Mouse (Mus musculus): ENCODE results near the gene Prss30. TPM values are rescaled to one million over a fixed set of nuclear protein-coding genes. Genes with fewer than 3 reads are reported as not detected.

The Prss30 gene
- not detected in 2 replicates for polyA plus RNA-seq (2016; fragmentation: Nextera tagmentation; extraction: Ambion mirVana)

GRCm38 (mm10) chr17:23980297-23980909, at the start of gene Prss30:
Gene Prss30 (minus strand): TSS chr17:23980566.
- H3K27me3 ChIP-seq (ENCODE audit: low read depth, poor library complexity, severe bottlenecking): no peaks in the 10 kb centered on the region
- WGBS: 83% methylated on average over 10 of the region's 10 CpGs
- no peak within 1 kb of the TSS for H3K4me3 ChIP-seq

GRCm38 (mm10) chr17:24029477-24029876, 49.1 kb upstream of the Prss30 start:
- no peak overlapping the region for H3K4me3 ChIP-seq
- no peaks in the 10 kb centered on the region for H3K9me3 ChIP-seq (replicated peaks)
- 85% methylated on average over 7 of the region's 7 CpGs for WGBS
- H3K27ac ChIP-seq: no peak overlapping the region
- no peaks in the 10 kb centered on the region for H3K36me3 ChIP-seq
- no peaks in the 10 kb centered on the region for H3K4me1 ChIP-seq
- no peak for DNase-seq (ENCODE audit: low spot score)
- H3K27me3 ChIP-seq (ENCODE audit: low read depth, poor library complexity, severe bottlenecking): no peaks in the 10 kb centered on the region

More at GRCm38 (mm10) chr17:23980297-23980909, at the start of gene Prss30:
- no peaks in the 10 kb centered on the region for H3K9me3 ChIP-seq (replicated peaks)
- H3K4me1 ChIP-seq: peaks cover 6% of the 10 kb centered on the region
- no peak for DNase-seq (ENCODE audit: low spot score)
- no peak within 1 kb of the TSS for H3K27ac ChIP-seq
- no peaks in the 10 kb centered on the region for H3K36me3 ChIP-seq

- H3K9me3 ChIP-seq (replicated peaks): no peaks in the 10 kb centered on the region
- H3K4me1 ChIP-seq: peaks cover 5% of the 10 kb centered on the region; the same call in 1 of the 2 replicates
- 76% methylated on average over 5 of the region's 5 CpGs for WGBS
- H3K36me3 ChIP-seq: no peaks in the 10 kb centered on the region
- H3K4me3 ChIP-seq: no peak overlapping the region
- DNase-seq (ENCODE audit: low spot score): no peak
- no peak overlapping the region for H3K27ac ChIP-seq
- no peaks in the 10 kb centered on the region for H3K27me3 ChIP-seq (ENCODE audit: low read depth, poor library complexity, severe bottlenecking)
Observed at GRCm38 (mm10) chr17:24021375-24022199, 41.2 kb upstream of the Prss30 start.

- no peak overlapping the region for H3K4me3 ChIP-seq
- WGBS: 64% methylated on average over 6 of the region's 6 CpGs
- H3K9me3 ChIP-seq (replicated peaks): no peaks in the 10 kb centered on the region
- H3K4me1 ChIP-seq: peaks cover 9% of the 10 kb centered on the region
- H3K27ac ChIP-seq: no peak overlapping the region
- H3K27me3 ChIP-seq (ENCODE audit: low read depth, poor library complexity, severe bottlenecking): no peaks in the 10 kb centered on the region
- no peak for DNase-seq (ENCODE audit: low spot score)
- no peaks in the 10 kb centered on the region for H3K36me3 ChIP-seq
Observed at GRCm38 (mm10) chr17:24020696-24021095, 40.3 kb upstream of the Prss30 start.

- DNase-seq (ENCODE audit: low spot score): peak; percentile 54
- Histone ChIP-seq H3K4me3 (no peak overlapping the region), H3K4me1 (peaks cover 11% of the 10 kb centered on the region), H3K9me3 (replicated peaks) (no peaks in the 10 kb centered on the region), H3K27me3 (ENCODE audit: low read depth, poor library complexity, severe bottlenecking) (no peaks in the 10 kb centered on the region), H3K36me3 (no peaks in the 10 kb centered on the region), H3K27ac (no peak overlapping the region; the same call in 1 of the 2 replicates)
- WGBS: 29% methylated on average over 14 of the region's 14 CpGs
Observed at GRCm38 (mm10) chr17:24015727-24016126, 35.4 kb upstream of the Prss30 start.

GRCm38 (mm10) chr17:24014433-24014965, 34.1 kb upstream of the Prss30 start:
- no peak overlapping the region for H3K27ac ChIP-seq
- no peaks in the 10 kb centered on the region for H3K27me3 ChIP-seq (ENCODE audit: low read depth, poor library complexity, severe bottlenecking)
- no peaks in the 10 kb centered on the region for H3K9me3 ChIP-seq (replicated peaks)
- peaks cover 11% of the 10 kb centered on the region for H3K4me1 ChIP-seq
- no peak overlapping the region for H3K4me3 ChIP-seq
- WGBS: 90% methylated on average over 5 of the region's 5 CpGs
- no peak for DNase-seq (ENCODE audit: low spot score)
- no peaks in the 10 kb centered on the region for H3K36me3 ChIP-seq

- 94% methylated on average over 2 of the region's 2 CpGs for WGBS
- H3K27me3 ChIP-seq (ENCODE audit: low read depth, poor library complexity, severe bottlenecking): no peaks in the 10 kb centered on the region
- H3K27ac ChIP-seq: no peak overlapping the region
- no peak overlapping the region for H3K4me3 ChIP-seq
- peaks cover 11% of the 10 kb centered on the region for H3K4me1 ChIP-seq
- DNase-seq (ENCODE audit: low spot score): no peak
- H3K9me3 ChIP-seq (replicated peaks): no peaks in the 10 kb centered on the region
- H3K36me3 ChIP-seq: no peaks in the 10 kb centered on the region
Observed at GRCm38 (mm10) chr17:24012921-24013320, 32.6 kb upstream of the Prss30 start.

- Histone ChIP-seq H3K27ac (no peak overlapping the region), H3K27me3 (ENCODE audit: low read depth, poor library complexity, severe bottlenecking) (no peaks in the 10 kb centered on the region), H3K4me3 (no peak overlapping the region), H3K4me1 (no peaks in the 10 kb centered on the region), H3K36me3 (no peaks in the 10 kb centered on the region), H3K9me3 (replicated peaks) (no peaks in the 10 kb centered on the region)
- no peak for DNase-seq (ENCODE audit: low spot score)
- WGBS: 70% methylated on average over 5 of the region's 5 CpGs
Observed at GRCm38 (mm10) chr17:24009617-24010016, 29.3 kb upstream of the Prss30 start.

GRCm38 (mm10) chr17:24008105-24008504, 27.7 kb upstream of the Prss30 start:
- no peaks in the 10 kb centered on the region for H3K36me3 ChIP-seq
- H3K4me3 ChIP-seq: no peak overlapping the region
- no peaks in the 10 kb centered on the region for H3K4me1 ChIP-seq
- no peak overlapping the region for H3K27ac ChIP-seq
- WGBS: 76% methylated on average over 4 of the region's 4 CpGs
- H3K27me3 ChIP-seq (ENCODE audit: low read depth, poor library complexity, severe bottlenecking): no peaks in the 10 kb centered on the region
- DNase-seq (ENCODE audit: low spot score): no peak
- H3K9me3 ChIP-seq (replicated peaks): no peaks in the 10 kb centered on the region

- Histone ChIP-seq H3K27me3 (ENCODE audit: low read depth, poor library complexity, severe bottlenecking) (no peaks in the 10 kb centered on the region), H3K9me3 (replicated peaks) (no peaks in the 10 kb centered on the region), H3K4me3 (no peak overlapping the region), H3K27ac (no peak overlapping the region), H3K4me1 (no peaks in the 10 kb centered on the region), H3K36me3 (no peaks in the 10 kb centered on the region)
- DNase-seq (ENCODE audit: low spot score): no peak
- WGBS: 80% methylated on average over 1 of the region's 1 CpGs
Observed at GRCm38 (mm10) chr17:24007391-24007790, 27.0 kb upstream of the Prss30 start.

- DNase-seq (ENCODE audit: low spot score): no peak
- no peaks in the 10 kb centered on the region for H3K36me3 ChIP-seq
- no peaks in the 10 kb centered on the region for H3K4me1 ChIP-seq
- no peak overlapping the region for H3K27ac ChIP-seq
- H3K4me3 ChIP-seq: no peak overlapping the region
- H3K27me3 ChIP-seq (ENCODE audit: low read depth, poor library complexity, severe bottlenecking): no peaks in the 10 kb centered on the region
- 59% methylated on average over 2 of the region's 2 CpGs for WGBS
- no peaks in the 10 kb centered on the region for H3K9me3 ChIP-seq (replicated peaks)
Observed at GRCm38 (mm10) chr17:24006930-24007329, 26.6 kb upstream of the Prss30 start.

- DNase-seq (ENCODE audit: low spot score): no peak
- no peaks in the 10 kb centered on the region for H3K9me3 ChIP-seq (replicated peaks)
- H3K36me3 ChIP-seq: no peaks in the 10 kb centered on the region
- H3K27ac ChIP-seq: no peak overlapping the region
- 96% methylated on average over 3 of the region's 3 CpGs for WGBS
- no peaks in the 10 kb centered on the region for H3K4me1 ChIP-seq
- H3K4me3 ChIP-seq: no peak overlapping the region
- no peaks in the 10 kb centered on the region for H3K27me3 ChIP-seq (ENCODE audit: low read depth, poor library complexity, severe bottlenecking)
Observed at GRCm38 (mm10) chr17:24005049-24005448, 24.7 kb upstream of the Prss30 start.

GRCm38 (mm10) chr17:24004071-24004665, 23.8 kb upstream of the Prss30 start:
- 91% methylated on average over 14 of the region's 14 CpGs for WGBS

More at GRCm38 (mm10) chr17:24004071-24004665, 23.8 kb upstream of the Prss30 start:
- H3K27me3 ChIP-seq (ENCODE audit: low read depth, poor library complexity, severe bottlenecking): no peaks in the 10 kb centered on the region
- no peaks in the 10 kb centered on the region for H3K4me1 ChIP-seq
- no peaks in the 10 kb centered on the region for H3K36me3 ChIP-seq
- H3K27ac ChIP-seq: no peak overlapping the region
- DNase-seq (ENCODE audit: low spot score): no peak
- no peak overlapping the region for H3K4me3 ChIP-seq
- H3K9me3 ChIP-seq (replicated peaks): no peaks in the 10 kb centered on the region
